Mouse (Mus musculus) embryonic facial prominence, embryonic 15.5 days (tissue): ENCODE measurements around the gene Dhdds. TPM values are rescaled to one million over a fixed set of nuclear protein-coding genes. Genes with fewer than 3 reads are reported as not detected.

ENCODE experiments used
- ATAC-seq: fragments of 200-750 bp; cut with Nextera tagmentation; 2 replicates; pipeline ENCODE4 v1.8.0; 2017; ENCODE audit warnings: low read depth, moderate TSS enrichment; ENCODE audit not compliant: insufficient number of reproducible peaks, low FRiP score, low TSS enrichment
- H3K27ac ChIP-seq: fragments of 300-500 bp; sonication (generic); replicated peaks from 2 replicates; pipeline ENCODE4 v1.5.1; 2015; ENCODE audit warnings: mild to moderate bottlenecking, inconsistent platforms
- H3K27me3 ChIP-seq: fragments of 300-500 bp; sonication (generic); 2 replicates; pipeline ENCODE4 v1.6.1; 2015; ENCODE audit warnings: inconsistent platforms
- H3K36me3 ChIP-seq: fragments of 300-500 bp; sonication (generic); 2 replicates; pipeline ENCODE4 v1.6.1; 2015; ENCODE audit warnings: mild to moderate bottlenecking, inconsistent platforms
- H3K4me1 ChIP-seq: fragments of 300-500 bp; sonication (generic); 2 replicates; pipeline ENCODE4 v1.6.1; 2015; ENCODE audit warnings: inconsistent platforms
- H3K4me2 ChIP-seq: fragments of 300-500 bp; sonication (generic); replicated peaks from 2 replicates; pipeline ENCODE4 v1.6.1; 2015; ENCODE audit warnings: mild to moderate bottlenecking, inconsistent platforms
- H3K4me3 ChIP-seq: fragments of 300-500 bp; sonication (generic); replicated peaks from 2 replicates; pipeline ENCODE4 v1.5.1; 2015; ENCODE audit warnings: mild to moderate bottlenecking, inconsistent platforms
- H3K9ac ChIP-seq: fragments of 300-500 bp; sonication (generic); 2 replicates; pipeline ENCODE4 v1.6.1; 2015; ENCODE audit warnings: inconsistent platforms
- H3K9me3 ChIP-seq: fragments of 300-500 bp; sonication (generic); replicated peaks from 2 replicates; pipeline ENCODE4 v1.6.1; 2016; ENCODE audit warnings: inconsistent platforms
- WGBS: fragments of 180-500 bp; shearing (Covaris S2); methylation state at CpG from one replicate; pipeline ENCODE4 v1.1.7; 2015; 5-methylcytosine and 5-hydroxymethylcytosine counted together
- polyA plus RNA-seq: library from polyadenylated mRNA; unstranded; fragments of >200 nt; fragmentation: Nextera tagmentation; extraction: Ambion mirVana; gene quantifications from 2 replicates; pipeline ENCODE4 v1.2.1, GENCODE M21; 2015

Dhdds gene
- polyA plus RNA-seq, 1 experiment from 2014 or later, result 44.2 TPM

DNA sequence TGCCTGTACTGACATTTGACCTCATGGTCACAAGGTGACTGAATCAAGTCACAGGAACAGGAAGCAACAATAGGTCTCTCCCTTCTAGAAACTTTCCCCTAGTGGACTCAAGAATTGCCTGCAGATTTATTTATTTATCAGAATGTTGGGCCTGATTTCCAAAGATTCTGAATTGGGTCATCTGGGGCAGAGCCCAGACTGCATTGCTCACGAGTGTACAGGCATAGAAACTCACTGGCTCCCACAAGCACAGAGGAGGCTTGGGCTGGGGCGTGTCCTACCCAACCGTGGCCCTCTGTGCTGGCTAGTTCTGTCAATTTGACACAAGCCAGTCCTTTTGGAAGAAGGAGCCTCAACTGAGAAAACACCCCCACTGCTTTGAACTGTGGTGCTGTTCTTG is 59.1 kb downstream of the Dhdds start:
- Histone ChIP-seq H3K9ac (no peak overlapping the region), H3K4me3 (no peak overlapping the region), H3K27me3 (no peaks in the 10 kb centered on the region), H3K4me1 (no peaks in the 10 kb centered on the region), H3K9me3 (no peaks in the 10 kb centered on the region; the same call in 1 of the 2 replicates), H3K36me3 (no peaks in the 10 kb centered on the region), H3K4me2 (no peak overlapping the region), H3K27ac (no peak overlapping the region)
- WGBS, result 46% methylated on average over 3 of the region's 3 CpGs
- ATAC-seq, result no peak

DNA sequence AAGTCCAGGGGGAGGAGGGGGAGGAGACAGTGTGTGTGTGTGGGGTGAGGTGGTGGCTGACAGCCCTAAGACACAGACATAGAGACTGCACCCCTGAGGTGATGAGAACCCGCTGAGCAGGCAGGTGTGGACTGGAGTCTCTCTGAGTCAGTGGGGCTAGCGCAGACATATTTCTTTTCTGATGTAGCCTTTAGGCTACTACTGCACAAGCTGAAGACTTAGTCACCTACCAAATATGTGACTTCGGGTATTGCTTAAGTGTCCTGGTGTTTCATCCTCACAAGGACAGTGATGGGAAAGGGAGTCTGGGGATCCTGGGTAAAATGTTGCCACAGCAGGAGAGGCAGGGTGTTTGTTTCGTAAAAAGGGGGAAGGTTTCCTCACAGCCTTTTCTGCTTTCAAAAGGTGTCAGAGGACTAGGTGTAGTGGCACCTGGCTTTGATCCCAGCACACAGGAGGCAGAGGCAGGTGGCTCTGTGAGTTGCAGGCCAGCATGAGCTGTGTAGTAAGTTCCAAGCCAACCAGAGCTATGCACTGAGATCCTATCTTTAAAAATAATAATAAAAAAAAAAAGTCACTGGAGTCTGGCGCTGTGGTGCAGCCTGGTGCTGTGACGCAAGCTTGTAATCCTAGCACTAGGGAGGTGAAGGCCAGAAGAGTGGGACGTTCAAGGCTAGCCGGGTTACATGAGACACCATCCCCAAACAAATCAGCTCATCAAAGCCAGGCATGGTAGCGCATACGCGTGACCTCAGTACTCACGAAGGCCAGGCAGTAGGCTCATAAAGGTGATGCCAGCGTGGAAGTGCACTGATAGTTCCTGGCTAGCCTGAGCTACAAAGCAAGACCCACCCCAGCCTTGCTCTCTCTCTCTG is 60.1 kb downstream of the Dhdds start:
- H3K9ac ChIP-seq, result no peak overlapping the region

GRCm38 (mm10) chr4:133938077-133938476 is 62.6 kb downstream of the Dhdds start:
- Histone ChIP-seq H3K4me1 (no peaks in the 10 kb centered on the region), H3K27me3 (no peaks in the 10 kb centered on the region), H3K9me3 (no peaks in the 10 kb centered on the region), H3K27ac (no peak overlapping the region), H3K36me3 (no peaks in the 10 kb centered on the region), H3K4me3 (no peak overlapping the region), H3K9ac (no peak overlapping the region), H3K4me2 (no peak overlapping the region)
- WGBS, result 35% methylated on average over 2 of the region's 2 CpGs
- no peak for ATAC-seq

More for the DNA sequence above, 60.1 kb downstream of the Dhdds start:
- no peak for ATAC-seq
- no peaks in the 10 kb centered on the region for H3K4me1 ChIP-seq
- no peak overlapping the region for H3K27ac ChIP-seq
- H3K4me2 ChIP-seq, result no peak overlapping the region
- 69% methylated on average over 13 of the region's 13 CpGs for WGBS
- no peaks in the 10 kb centered on the region for H3K9me3 ChIP-seq
- H3K4me3 ChIP-seq, result no peak overlapping the region
- H3K36me3 ChIP-seq, result no peaks in the 10 kb centered on the region
- H3K27me3 ChIP-seq, result no peaks in the 10 kb centered on the region

GRCm38 (mm10) chr4:133931785-133932184 is 68.9 kb downstream of the Dhdds start:
- Histone ChIP-seq H3K9me3 (no peaks in the 10 kb centered on the region), H3K36me3 (no peaks in the 10 kb centered on the region), H3K9ac (no peak overlapping the region), H3K27ac (no peak overlapping the region), H3K4me2 (no peak overlapping the region), H3K4me3 (no peak overlapping the region), H3K27me3 (no peaks in the 10 kb centered on the region), H3K4me1 (no peaks in the 10 kb centered on the region)
- no peak for ATAC-seq
- WGBS, result 80% methylated on average over 3 of the region's 3 CpGs

DNA sequence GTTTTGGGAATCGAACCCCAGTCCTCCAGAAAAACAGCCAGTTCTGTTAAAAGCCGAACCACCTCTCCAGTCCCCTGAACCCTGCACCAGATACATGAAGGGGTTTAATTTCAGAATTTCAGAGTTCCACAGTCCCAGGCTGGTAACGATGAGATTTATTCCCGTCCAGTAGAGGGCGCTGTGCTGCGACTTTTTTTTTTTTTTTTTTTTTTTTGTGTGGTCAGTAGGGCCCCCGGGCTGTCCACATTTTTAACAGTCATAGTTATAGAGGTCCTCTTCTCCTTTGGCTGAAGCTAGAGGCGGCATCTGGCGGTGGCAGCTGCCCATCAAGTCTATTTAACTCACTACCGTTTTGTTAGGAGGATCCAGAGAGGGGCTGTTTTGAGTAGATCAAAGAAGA is 69.4 kb downstream of the Dhdds start:
- H3K4me1 ChIP-seq, result no peaks in the 10 kb centered on the region
- no peak for ATAC-seq
- no peak overlapping the region for H3K9ac ChIP-seq
- H3K27ac ChIP-seq, result no peak overlapping the region
- H3K36me3 ChIP-seq, result no peaks in the 10 kb centered on the region
- no peak overlapping the region for H3K4me2 ChIP-seq
- no peaks in the 10 kb centered on the region for H3K9me3 ChIP-seq
- WGBS, result 15% methylated on average over 10 of the region's 10 CpGs
- H3K4me3 ChIP-seq, result no peak overlapping the region
- no peaks in the 10 kb centered on the region for H3K27me3 ChIP-seq

- H3K4me2 ChIP-seq, result peak overlapping the region; percentile 8; the same call in 1 of the 2 replicates
- H3K9ac ChIP-seq, result no peak overlapping the region
- H3K4me1 ChIP-seq, result no peaks in the 10 kb centered on the region
- H3K4me3 ChIP-seq, result no peak overlapping the region
- no peak overlapping the region for H3K27ac ChIP-seq
- WGBS, result 24% methylated on average over 7 of the region's 7 CpGs
- H3K9me3 ChIP-seq, result no peaks in the 10 kb centered on the region
- ATAC-seq, result no peak
- H3K36me3 ChIP-seq, result no peaks in the 10 kb centered on the region
- no peaks in the 10 kb centered on the region for H3K27me3 ChIP-seq
Measured at GRCm38 (mm10) chr4:133929278-133929670, 71.4 kb downstream of the Dhdds start.

- Histone ChIP-seq H3K4me3 (no peak overlapping the region), H3K9me3 (no peaks in the 10 kb centered on the region), H3K4me1 (no peaks in the 10 kb centered on the region), H3K27ac (no peak overlapping the region), H3K9ac (no peak overlapping the region), H3K36me3 (no peaks in the 10 kb centered on the region), H3K4me2 (peak overlapping the region; percentile 8; the same call in 1 of the 2 replicates), H3K27me3 (no peaks in the 10 kb centered on the region)
- ATAC-seq, result no peak; the same call in 1 of the 2 replicates
- WGBS, result 32% methylated on average over 15 of the region's 15 CpGs
Measured at GRCm38 (mm10) chr4:133928576-133929277, 72.0 kb downstream of the Dhdds start.

DNA sequence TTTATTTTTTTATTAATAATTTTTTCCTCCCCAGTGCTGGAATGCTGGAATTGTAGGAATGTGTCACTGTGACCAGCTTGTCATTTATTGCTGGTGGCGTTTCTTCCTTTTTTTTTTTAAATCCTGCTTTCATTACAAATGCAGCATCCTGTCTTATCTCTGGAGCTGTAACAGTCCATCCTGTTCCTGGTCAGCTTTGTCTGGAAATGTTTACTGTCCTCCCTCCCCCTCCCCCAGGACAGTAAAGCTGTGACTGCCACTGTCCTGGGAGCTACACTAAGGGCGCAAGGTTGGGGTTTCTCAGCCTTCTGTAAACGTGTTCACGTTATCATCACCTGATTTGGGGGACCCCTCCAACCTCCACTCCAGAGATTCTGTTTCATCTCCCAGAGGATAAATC is 75.5 kb downstream of the Dhdds start:
- Histone ChIP-seq H3K9me3 (no peaks in the 10 kb centered on the region), H3K4me2 (no peak overlapping the region), H3K9ac (no peak overlapping the region), H3K27me3 (no peaks in the 10 kb centered on the region), H3K36me3 (no peaks in the 10 kb centered on the region), H3K4me1 (no peaks in the 10 kb centered on the region), H3K4me3 (no peak overlapping the region), H3K27ac (no peak overlapping the region)
- 71% methylated on average over 4 of the region's 4 CpGs for WGBS
- ATAC-seq, result no peak

- Histone ChIP-seq H3K9me3 (no peaks in the 10 kb centered on the region), H3K27ac (no peak overlapping the region), H3K4me1 (no peaks in the 10 kb centered on the region), H3K9ac (no peak overlapping the region), H3K4me3 (no peak overlapping the region), H3K4me2 (no peak overlapping the region), H3K27me3 (no peaks in the 10 kb centered on the region), H3K36me3 (no peaks in the 10 kb centered on the region)
- ATAC-seq, result no peak
- whole genome bisulfite sequencing, result 93% methylated on average over 5 of the region's 5 CpGs
Measured at GRCm38 (mm10) chr4:133923743-133924142, 77.0 kb downstream of the Dhdds start.
